8 mouse cellular contexts compared by ENCODE assay signal in the genomic region with DNA sequence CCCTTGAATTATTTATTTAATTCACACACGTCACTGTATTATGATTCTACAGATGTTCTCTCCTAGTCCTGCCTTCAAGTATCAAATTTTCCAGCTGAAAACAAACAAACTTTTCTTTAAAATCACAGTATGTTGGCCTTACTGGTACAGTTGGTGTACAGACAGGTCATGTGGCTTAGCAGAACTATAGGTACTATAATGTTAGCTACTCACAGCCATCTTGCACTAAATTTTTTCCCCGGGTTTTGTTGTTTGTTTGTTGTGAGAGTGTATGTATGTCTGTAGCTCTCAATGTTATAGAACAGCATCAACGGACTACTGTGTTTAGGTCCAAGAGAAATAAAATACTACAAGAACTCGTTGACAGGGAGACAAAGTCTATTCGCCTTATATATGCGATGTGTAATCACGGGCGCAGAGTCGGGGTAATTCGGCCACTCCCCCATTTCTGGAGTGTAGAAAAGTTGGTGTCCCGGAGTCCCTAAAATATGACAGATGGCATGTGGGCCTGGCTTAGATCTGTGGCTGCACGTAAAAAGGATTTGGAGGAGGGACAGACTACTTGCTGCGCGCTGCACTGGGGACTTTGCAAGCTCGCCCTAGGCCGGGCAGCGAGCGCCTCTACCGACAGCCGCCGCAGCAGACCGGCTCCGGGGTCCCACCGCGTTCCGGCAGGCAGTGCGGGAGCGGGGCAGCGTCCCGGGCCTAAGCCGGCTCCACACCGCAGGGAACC. TPM values are rescaled to one million over a fixed set of nuclear protein-coding genes. Genes with fewer than 3 reads are reported as not detected.
DNase-seq lines count a peak whose midpoint lies in the region; ATAC-seq and TF ChIP-seq lines count a peak whose summit lies in the region.

No protein-coding gene starts in this region.

- H3K9ac ChIP-seq in embryonic facial prominence, embryonic 13.5 days: peak overlapping the region; percentile 97
- H3K9ac ChIP-seq in intestine, postnatal 0 days (ENCODE audit: low read depth, low read length): peak overlapping the region; percentile 94
- H3K9ac ChIP-seq in neural tube, embryonic 12.5 days: peak overlapping the region; percentile 92

- intact Hi-C loops in left cerebral cortex, postnatal 36 days (cut with DNase I): loop anchor here (2.0 kb wide), 1 partner anchor 518 kb away; no protein-coding TSS in a partner anchor

- H3K4me2 ChIP-seq in embryonic facial prominence, embryonic 13.5 days: peak overlapping the region; percentile 62
- H3K4me2 ChIP-seq in intestine, postnatal 0 days (replicated peaks; ENCODE audit: low read depth): peak overlapping the region; percentile 69
- H3K4me2 ChIP-seq in neural tube, embryonic 12.5 days (replicated peaks): peak overlapping the region; percentile 64

- TF ChIP-seq CTCF in intestine, postnatal 0 days (IDR thresholded peaks at IDR 0.05; ENCODE audit: low read depth): peak; percentile 64

- WGBS in embryonic facial prominence, embryonic 13.5 days: under 1% methylated on average over 32 of the region's 32 CpGs
- WGBS in intestine, postnatal 0 days: 2% methylated on average over 19 of the region's 32 CpGs
- WGBS in neural tube, embryonic 12.5 days: 2% methylated on average over 32 of the region's 32 CpGs

- H3K27me3 ChIP-seq in embryonic facial prominence, embryonic 13.5 days: no peaks in the 10 kb centered on the region
- H3K27me3 ChIP-seq in intestine, postnatal 0 days (replicated peaks; ENCODE audit: control insufficient read depth, insufficient read depth, low read length): no peaks in the 10 kb centered on the region
- no peaks in the 10 kb centered on the region for H3K27me3 ChIP-seq in neural tube, embryonic 12.5 days (replicated peaks)

- H3K4me3 ChIP-seq in embryonic facial prominence, embryonic 13.5 days: peak overlapping the region; percentile 81
- H3K4me3 ChIP-seq in intestine, postnatal 0 days (ENCODE audit: low read depth, low read length): peak overlapping the region; percentile 87
- peak overlapping the region; percentile 81 for H3K4me3 ChIP-seq in neural tube, embryonic 12.5 days

- no peaks in the 10 kb centered on the region for H3K9me3 ChIP-seq in embryonic facial prominence, embryonic 13.5 days
- 0 out of 2 replicates have a peak, but pooled peaks cover 2% of the 10 kb centered on the region for H3K9me3 ChIP-seq in intestine, postnatal 0 days (ENCODE audit: control insufficient read depth)
- H3K9me3 ChIP-seq in neural tube, embryonic 12.5 days: no peaks in the 10 kb centered on the region

- ATAC-seq in frontal cortex, adult (ENCODE audit: low TSS enrichment): peak; percentile 93
- ATAC-seq in embryonic facial prominence, embryonic 13.5 days (ENCODE audit: insufficient number of reproducible peaks, insufficient read depth, low FRiP score, low TSS enrichment, low read depth): peak; percentile 90
- ATAC-seq in intestine, postnatal 0 days: peak; percentile 91
- ATAC-seq in neural tube, embryonic 12.5 days (ENCODE audit: low FRiP score, low read depth): peak; percentile 93

- peaks cover 19% of the 10 kb centered on the region for H3K36me3 ChIP-seq in embryonic facial prominence, embryonic 13.5 days
- peaks cover 19% of the 10 kb centered on the region for H3K36me3 ChIP-seq in intestine, postnatal 0 days (ENCODE audit: control insufficient read depth, insufficient read depth)
- H3K36me3 ChIP-seq in neural tube, embryonic 12.5 days: peaks cover 15% of the 10 kb centered on the region

- peak overlapping the region; percentile 99 for H3K27ac ChIP-seq in embryonic facial prominence, embryonic 13.5 days
- peak overlapping the region; percentile 98 for H3K27ac ChIP-seq in intestine, postnatal 0 days (ENCODE audit: low read depth, low read length)
- peak overlapping the region; percentile 90 for H3K27ac ChIP-seq in neural tube, embryonic 12.5 days

- peaks cover 5% of the 10 kb centered on the region; the same call in 1 of the 2 replicates for H3K4me1 ChIP-seq in embryonic facial prominence, embryonic 13.5 days
- no peaks in the 10 kb centered on the region for H3K4me1 ChIP-seq in intestine, postnatal 0 days (replicated peaks; ENCODE audit: control insufficient read depth, insufficient read depth, low read length)
- H3K4me1 ChIP-seq in neural tube, embryonic 12.5 days: peaks cover 7% of the 10 kb centered on the region; the same call in 1 of the 2 replicates

- no peak for DNase-seq in frontal cortex, postnatal 25 days (ENCODE audit: low spot score in 2 of 2)
- DNase-seq in 416B (ENCODE audit: low read depth): peak; percentile 75
- no peak for DNase-seq in left cerebral cortex, postnatal 36 days (ENCODE audit: low spot score in 2 of 2)
- no peak for DNase-seq in frontal cortex, postnatal 36 days (ENCODE audit: low spot score in 2 of 2)

RNA-seq across cellular contexts. Expression of a gene that starts 0.5 kb away (rescaled TPM):
- 38.4 and 43.0 TPM in 2 replicates for polyA plus RNA-seq in embryonic facial prominence, embryonic 13.5 days (2015; fragmentation: Nextera tagmentation; extraction: Ambion mirVana)
- 35.0 and 43.1 TPM in 2 replicates for polyA plus RNA-seq in intestine, postnatal 0 days (2015; fragmentation: Nextera tagmentation; extraction: Ambion mirVana)
- polyA plus RNA-seq in neural tube, embryonic 12.5 days (2016; fragmentation: Nextera tagmentation; extraction: Ambion mirVana): 30.5 and 34.7 TPM in 2 replicates
- total RNA-seq in left cerebral cortex, postnatal 36 days (2021): 10 to 100 TPM; 27.8 to 38.8 TPM

RNA-seq across cellular contexts. Expression of a gene that starts 38.4 kb away (rescaled TPM):
- not detected in 2 replicates for polyA plus RNA-seq in embryonic facial prominence, embryonic 13.5 days (2015; fragmentation: Nextera tagmentation; extraction: Ambion mirVana)
- 0.50 and 0.69 TPM in 2 replicates for polyA plus RNA-seq in intestine, postnatal 0 days (2015; fragmentation: Nextera tagmentation; extraction: Ambion mirVana)
- polyA plus RNA-seq in neural tube, embryonic 12.5 days (2016; fragmentation: Nextera tagmentation; extraction: Ambion mirVana): not detected in 2 replicates
- total RNA-seq in left cerebral cortex, postnatal 36 days (2021): under 1 TPM; 0.61 to 0.67 TPM
